Mouse (Mus musculus): Measurements from ENCODE around the gene Cdkl2. TPM values are rescaled to one million over a fixed set of nuclear protein-coding genes. Genes with fewer than 3 reads are reported as not detected.

Gene Cdkl2
- polyA plus RNA-seq, 1 experiment = 3.8 TPM

- TF ChIP-seq POLR2A (IDR thresholded peaks at IDR 0.05; ENCODE audit: borderline replicate concordance, extremely low read depth, low read depth, low read length) = no peak
- TF ChIP-seq CTCF (IDR thresholded peaks at IDR 0.05; ENCODE audit: insufficient read depth, low read length) = no peak; the same call in 1 of the 2 replicates
- Histone ChIP-seq H3K4me1 (ENCODE audit: control insufficient read depth, insufficient read depth, low read length) (peaks cover 2% of the 10 kb centered on the region), H3K4me3 (replicated peaks; ENCODE audit: extremely low read depth, low read depth, low read length) (no peak overlapping the region)
- no peak for DNase-seq
- 63% methylated on average over 2 of the region's 2 CpGs for WGBS
These were observed 40.7 kb downstream of the Cdkl2 start for GRCm38 (mm10) chr5:92003011-92003410.

GRCm38 (mm10) chr5:92000770-92001169 lies 42.9 kb downstream of the Cdkl2 start:
- no peak for TF ChIP-seq CTCF (IDR thresholded peaks at IDR 0.05; ENCODE audit: insufficient read depth, low read length)
- no peak for TF ChIP-seq POLR2A (IDR thresholded peaks at IDR 0.05; ENCODE audit: borderline replicate concordance, extremely low read depth, low read depth, low read length)
- WGBS = 41% methylated on average over 2 of the region's 2 CpGs
- Histone ChIP-seq H3K4me1 (ENCODE audit: control insufficient read depth, insufficient read depth, low read length) (peaks cover 2% of the 10 kb centered on the region), H3K4me3 (replicated peaks; ENCODE audit: extremely low read depth, low read depth, low read length) (no peak overlapping the region)
- no peak for DNase-seq

GRCm38 (mm10) chr5:91994546-91994945 lies 49.1 kb downstream of the Cdkl2 start:
- 52% methylated on average over 13 of the region's 13 CpGs for WGBS
- no peak for DNase-seq

GRCm38 (mm10) chr5:91993061-91993460 lies 50.6 kb downstream of the Cdkl2 start:
- TF ChIP-seq POLR2A (IDR thresholded peaks at IDR 0.05; ENCODE audit: borderline replicate concordance, extremely low read depth, low read depth, low read length) = no peak
- H3K4me1 ChIP-seq (ENCODE audit: control insufficient read depth, insufficient read depth, low read length) = no peaks in the 10 kb centered on the region
- WGBS = 79% methylated on average over 2 of the region's 2 CpGs
- DNase-seq = no peak
- no peak overlapping the region for H3K4me3 ChIP-seq (replicated peaks; ENCODE audit: extremely low read depth, low read depth, low read length)

More at GRCm38 (mm10) chr5:91994546-91994945, 49.1 kb downstream of the Cdkl2 start:
- TF ChIP-seq CTCF (IDR thresholded peaks at IDR 0.05; ENCODE audit: insufficient read depth, low read length) = no peak
- no peak for TF ChIP-seq POLR2A (IDR thresholded peaks at IDR 0.05; ENCODE audit: borderline replicate concordance, extremely low read depth, low read depth, low read length)
- Histone ChIP-seq H3K4me1 (ENCODE audit: control insufficient read depth, insufficient read depth, low read length) (no peaks in the 10 kb centered on the region), H3K4me3 (replicated peaks; ENCODE audit: extremely low read depth, low read depth, low read length) (no peak overlapping the region)

GRCm38 (mm10) chr5:91991191-91991937 lies 52.3 kb downstream of the Cdkl2 start:
- TF ChIP-seq CTCF (IDR thresholded peaks at IDR 0.05; ENCODE audit: insufficient read depth, low read length) (no peak), POLR2A (IDR thresholded peaks at IDR 0.05; ENCODE audit: borderline replicate concordance, extremely low read depth, low read depth, low read length) (no peak)
- H3K4me3 ChIP-seq (replicated peaks; ENCODE audit: extremely low read depth, low read depth, low read length) = no peak overlapping the region
- no peaks in the 10 kb centered on the region for H3K4me1 ChIP-seq (ENCODE audit: control insufficient read depth, insufficient read depth, low read length)
- 63% methylated on average over 6 of the region's 6 CpGs for WGBS
- DNase-seq = no peak

GRCm38 (mm10) chr5:91989261-91989660 lies 54.4 kb downstream of the Cdkl2 start:
- DNase-seq = no peak
- WGBS = 86% methylated on average over 9 of the region's 9 CpGs
- no peak overlapping the region for H3K4me3 ChIP-seq (replicated peaks; ENCODE audit: extremely low read depth, low read depth, low read length)

GRCm38 (mm10) chr5:91987799-91988198 lies 55.9 kb downstream of the Cdkl2 start:
- WGBS = 83% methylated on average over 2 of the region's 2 CpGs
- no peak for DNase-seq
- H3K4me3 ChIP-seq (replicated peaks; ENCODE audit: extremely low read depth, low read depth, low read length) = no peak overlapping the region
- H3K4me1 ChIP-seq (ENCODE audit: control insufficient read depth, insufficient read depth, low read length) = no peaks in the 10 kb centered on the region
- TF ChIP-seq CTCF (IDR thresholded peaks at IDR 0.05; ENCODE audit: insufficient read depth, low read length) (no peak), POLR2A (IDR thresholded peaks at IDR 0.05; ENCODE audit: borderline replicate concordance, extremely low read depth, low read depth, low read length) (no peak)

More at GRCm38 (mm10) chr5:91989261-91989660, 54.4 kb downstream of the Cdkl2 start:
- H3K4me1 ChIP-seq (ENCODE audit: control insufficient read depth, insufficient read depth, low read length) = no peaks in the 10 kb centered on the region
- TF ChIP-seq CTCF (IDR thresholded peaks at IDR 0.05; ENCODE audit: insufficient read depth, low read length) (no peak), POLR2A (IDR thresholded peaks at IDR 0.05; ENCODE audit: borderline replicate concordance, extremely low read depth, low read depth, low read length) (no peak)

GRCm38 (mm10) chr5:91987236-91987635 lies 56.4 kb downstream of the Cdkl2 start, which contains the start of gene Odaph:
Gene Odaph (plus strand): TSS chr5:91987475.
- no peak within 1 kb of the TSS for H3K4me3 ChIP-seq (replicated peaks; ENCODE audit: extremely low read depth, low read depth, low read length)
- no peak for TF ChIP-seq POLR2A (IDR thresholded peaks at IDR 0.05; ENCODE audit: borderline replicate concordance, extremely low read depth, low read depth, low read length)
- no peak for TF ChIP-seq CTCF (IDR thresholded peaks at IDR 0.05; ENCODE audit: insufficient read depth, low read length)
- WGBS = 72% methylated on average over 4 of the region's 4 CpGs
- H3K4me1 ChIP-seq (ENCODE audit: control insufficient read depth, insufficient read depth, low read length) = no peaks in the 10 kb centered on the region
- DNase-seq = no peak

- Histone ChIP-seq H3K4me3 (replicated peaks; ENCODE audit: extremely low read depth, low read depth, low read length) (no peak overlapping the region), H3K4me1 (ENCODE audit: control insufficient read depth, insufficient read depth, low read length) (no peaks in the 10 kb centered on the region)
- no peak for DNase-seq
- no peak for TF ChIP-seq CTCF (IDR thresholded peaks at IDR 0.05; ENCODE audit: insufficient read depth, low read length)
- no peak for TF ChIP-seq POLR2A (IDR thresholded peaks at IDR 0.05; ENCODE audit: borderline replicate concordance, extremely low read depth, low read depth, low read length)
- WGBS = 70% methylated on average over 2 of the region's 2 CpGs
These were observed 58.0 kb downstream of the Cdkl2 start for GRCm38 (mm10) chr5:91985721-91986120.

- Histone ChIP-seq H3K4me3 (replicated peaks; ENCODE audit: extremely low read depth, low read depth, low read length) (no peak overlapping the region), H3K4me1 (ENCODE audit: control insufficient read depth, insufficient read depth, low read length) (no peaks in the 10 kb centered on the region)
- TF ChIP-seq POLR2A (IDR thresholded peaks at IDR 0.05; ENCODE audit: borderline replicate concordance, extremely low read depth, low read depth, low read length) = no peak
- TF ChIP-seq CTCF (IDR thresholded peaks at IDR 0.05; ENCODE audit: insufficient read depth, low read length) = no peak
- no peak for DNase-seq
- 71% methylated on average over 2 of the region's 2 CpGs for WGBS
These were observed 60.2 kb downstream of the Cdkl2 start for GRCm38 (mm10) chr5:91983490-91983889.
